ENCODE assay signal across 10 mouse cellular contexts in genomic region chr9:69477195-69477823, GRCm38 (mm10). TPM values are rescaled to one million over a fixed set of nuclear protein-coding genes. Genes with fewer than 3 reads are reported as not detected.
DNase-seq lines count a peak whose midpoint lies in the region; ATAC-seq and TF ChIP-seq lines count a peak whose summit lies in the region.
"Had no signal": no experiment of that assay in that cellular context is flagged by ENCODE, and none has a peak within 500 bp of the region (broad histone marks: within the 10 kb centered on the region; RNA-seq: fewer than 3 reads in every experiment).

No protein-coding gene starts in this region.

- no peak for TF ChIP-seq CTCF in cerebellum, adult 2 months (IDR thresholded peaks at IDR 0.05; ENCODE audit: borderline replicate concordance, insufficient read depth, low read depth, low read length)

- H3K27me3 ChIP-seq in kidney, embryonic 15.5 days = no peaks in the 10 kb centered on the region
- H3K27me3 ChIP-seq in cerebellum, adult 2 months (ENCODE audit: control insufficient read depth, insufficient read depth, low read length) = no peaks in the 10 kb centered on the region
- no peaks in the 10 kb centered on the region for H3K27me3 ChIP-seq in midbrain, embryonic 11.5 days (ENCODE audit: control insufficient read depth, insufficient read depth, low read length)
- H3K27me3 ChIP-seq: lung, embryonic 15.5 days had no signal

- H3K4me1 ChIP-seq in kidney, embryonic 15.5 days = peaks cover 37% of the 10 kb centered on the region
- H3K4me1 ChIP-seq in cerebellum, adult 2 months (ENCODE audit: control insufficient read depth, insufficient read depth, low read length) = peaks cover 3% of the 10 kb centered on the region; the same call in 1 of the 2 replicates
- H3K4me1 ChIP-seq in midbrain, embryonic 11.5 days (ENCODE audit: control insufficient read depth, insufficient read depth, low read length) = no peaks in the 10 kb centered on the region

- peak; percentile 46 for DNase-seq in adrenal gland, postnatal 14 days
- no peak for DNase-seq in adrenal gland, adult 18-20 months (ENCODE audit: low spot score in 2 of 2)
- DNase-seq in MN1 (ENCODE audit: low spot score) = peak; percentile 47
- DNase-seq in heart, adult 18-20 months = peak; percentile 64 to 85
- no peak for DNase-seq in cerebellum, adult 2 months
- no peak for DNase-seq in embryo, embryonic 9.5 days (ENCODE audit: extremely low spot score)
- DNase-seq in midbrain, embryonic 11.5 days (ENCODE audit: low spot score, missing footprints) = no peak
- DNase-seq: layer of hippocampus, adult 9-11 months had no signal

- peaks cover 62% of the 10 kb centered on the region for H3K36me3 ChIP-seq in kidney, embryonic 15.5 days
- H3K36me3 ChIP-seq in midbrain, embryonic 11.5 days (ENCODE audit: control insufficient read depth, insufficient read depth, low read length) = no peaks in the 10 kb centered on the region

- H3K4me3 ChIP-seq in kidney, embryonic 15.5 days (replicated peaks) = no peak overlapping the region
- no peak overlapping the region for H3K4me3 ChIP-seq in cerebellum, adult 2 months (replicated peaks; ENCODE audit: insufficient read depth, low read depth, low read length)
- H3K4me3 ChIP-seq in midbrain, embryonic 11.5 days (ENCODE audit: low read depth, low read length) = no peak overlapping the region
- H3K4me3 ChIP-seq: lung, embryonic 15.5 days had no signal

- 37% methylated on average over 14 of the region's 14 CpGs for WGBS in kidney, embryonic 15.5 days
- 43% methylated on average over 14 of the region's 14 CpGs for WGBS in cerebellum, adult 2 months
- WGBS in midbrain, embryonic 11.5 days = 77% methylated on average over 14 of the region's 14 CpGs

- H3K9me3 ChIP-seq in kidney, embryonic 15.5 days (replicated peaks) = no peaks in the 10 kb centered on the region
- H3K9me3 ChIP-seq in midbrain, embryonic 11.5 days (ENCODE audit: control insufficient read depth, low read length) = no peaks in the 10 kb centered on the region
- H3K9me3 ChIP-seq: lung, embryonic 15.5 days had no signal

- ATAC-seq in kidney, embryonic 15.5 days (replicated peaks; ENCODE audit: low FRiP score) = no peak; the same call in 1 of the 2 replicates
- ATAC-seq in midbrain, embryonic 11.5 days (ENCODE audit: low FRiP score) = no peak

- H3K4me2 ChIP-seq in kidney, embryonic 15.5 days = 0 out of 2 replicates have a peak overlapping the region, but pooled peaks have one; percentile 3
- H3K4me2 ChIP-seq in midbrain, embryonic 11.5 days = no peak overlapping the region
- H3K4me2 ChIP-seq: lung, embryonic 15.5 days had no signal

- H3K9ac ChIP-seq in kidney, embryonic 15.5 days = no peak overlapping the region
- no peak overlapping the region for H3K9ac ChIP-seq in midbrain, embryonic 11.5 days (ENCODE audit: low read length)
- H3K9ac ChIP-seq: lung, embryonic 15.5 days had no signal

- TF ChIP-seq POLR2A in cerebellum, adult 2 months (IDR thresholded peaks at IDR 0.05; ENCODE audit: borderline replicate concordance, insufficient read depth, low read length) = no peak

- H3K27ac ChIP-seq in kidney, embryonic 15.5 days = peak overlapping the region; percentile 52
- H3K27ac ChIP-seq in cerebellum, adult 2 months (ENCODE audit: insufficient read depth, low read length) = no peak overlapping the region
- H3K27ac ChIP-seq in midbrain, embryonic 11.5 days (ENCODE audit: low read depth, low read length) = no peak overlapping the region
- H3K27ac ChIP-seq: lung, embryonic 15.5 days had no signal

RNA-seq across cellular contexts. Expression of gene Anxa2, which starts 23.9 kb away (rescaled TPM):
- 302 and 335 TPM in 2 replicates for total RNA-seq in adrenal gland, postnatal 14 days (2021)
- 100 to 1,000 TPM; 340 to 537 TPM for total RNA-seq in adrenal gland, adult 18-20 months (2021)
- 10 to 100 TPM; 74.1 to 74.4 TPM for total RNA-seq in heart, adult 18-20 months (2021)
- 567 and 614 TPM in 2 replicates for polyA plus RNA-seq in kidney, embryonic 15.5 days (2015; fragmentation: Nextera tagmentation; extraction: Ambion mirVana)
- polyA plus RNA-seq in cerebellum, adult 2 months (2012; rRNA removed) = 27.8 and 29.1 TPM in 2 replicates
- polyA plus RNA-seq in midbrain, embryonic 11.5 days (2014; fragmentation: Nextera tagmentation; extraction: Ambion mirVana) = 176 and 180 TPM in 2 replicates

Comparison
In these comparisons a context has a peak if more than half of its experiments do, and no peak if none do; other contexts are left out.
1. DNase-seq: peak in adrenal gland, postnatal 14 days (single experiment), MN1 (single experiment) and heart, adult 18-20 months (2 of 2); none in adrenal gland, adult 18-20 months (0 of 2), cerebellum, adult 2 months (0 of 2), embryo, embryonic 9.5 days (single experiment) and midbrain, embryonic 11.5 days (single experiment).